Mouse (Mus musculus): ENCODE results near the gene Cmtm1. TPM values are rescaled to one million over a fixed set of nuclear protein-coding genes. Genes with fewer than 3 reads are reported as not detected.
A peak's percentile ranks its signal among the peaks of the same experiment; 100 is the strongest.
"Not testable (repeated sequence)": the region's sequence is repeated elsewhere in the genome, so short reads cannot be mapped to it uniquely, and the experiment has no call there.

The Cmtm1 gene
- total RNA-seq (2012; rRNA removed): not detected in 2 replicates

DNA sequence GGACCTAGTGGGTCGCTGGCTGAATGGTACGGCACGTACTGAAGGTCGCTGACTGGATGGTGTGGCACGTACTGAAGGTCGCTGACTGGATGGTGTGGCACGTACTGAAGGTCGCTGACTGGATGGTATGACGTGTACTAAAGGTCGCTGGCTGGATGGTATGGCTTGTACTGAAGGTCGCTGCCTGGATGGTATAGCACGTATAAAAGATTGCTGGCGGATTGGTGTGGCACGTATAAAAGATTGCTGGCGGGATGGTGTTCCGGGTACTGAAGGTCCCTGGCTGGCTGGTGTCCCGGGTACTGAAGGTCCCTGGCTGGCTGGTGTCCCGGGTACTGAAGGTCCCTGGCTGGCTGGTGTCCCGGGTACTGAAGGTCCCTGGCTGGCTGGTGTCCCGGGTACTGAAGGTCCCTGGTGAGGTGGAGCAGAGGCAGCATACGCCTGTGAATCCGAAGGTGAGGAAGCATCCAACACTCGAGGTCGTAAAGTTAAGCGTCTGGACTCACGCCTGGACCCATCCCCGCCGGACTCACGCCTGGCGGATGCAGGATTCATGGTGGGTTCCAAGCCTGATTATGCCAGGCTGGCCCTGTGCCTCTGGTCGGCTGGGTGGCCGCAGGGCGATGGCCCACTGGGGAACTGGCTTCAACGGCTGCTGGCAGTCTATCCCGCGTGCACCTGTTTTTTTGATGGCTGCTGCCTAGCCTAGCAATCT is at the start of gene Cmtm1, which contains the start of gene Gm45711:
Gene Cmtm1, minus strand, starts transcription at position 705 of the 715 bp plus-strand sequence.
Gene Gm45711, minus strand, starts transcription at position 641 of the 715 bp plus-strand sequence.
- H3K4me1 ChIP-seq (ENCODE audit: control insufficient read depth in 2 of 2, insufficient read depth in 2 of 2, low read length in 2 of 2, poor library complexity in 1 of 2); H3K27ac ChIP-seq (ENCODE audit: insufficient read depth, low read depth, low read length, poor library complexity, severe bottlenecking); H3K9ac ChIP-seq (ENCODE audit: insufficient read depth, low read depth, low read length, poor library complexity, severe bottlenecking); DNase-seq (ENCODE audit: low read depth, low spot score); H3K36me3 ChIP-seq (ENCODE audit: control insufficient read depth, insufficient read depth, low read length, poor library complexity, severe bottlenecking); H3K9me3 ChIP-seq (ENCODE audit: control insufficient read depth, insufficient read depth, low read depth, low read length); in situ Hi-C loops (cut with MboI; ENCODE audit: low sequenced_read_pairs in 2 of 2, unreplicated experiment in 2 of 2): not testable (repeated sequence)
- peak within 1 kb of the TSS; percentile 19 to 20; a peak in 2 of 4 replicates for H3K4me3 ChIP-seq (ENCODE audit: insufficient read depth in 1 of 2, low read depth in 1 of 2, low read length in 2 of 2, poor library complexity in 1 of 2, severe bottlenecking in 1 of 2)

- H3K27ac ChIP-seq (ENCODE audit: insufficient read depth, low read depth, low read length, poor library complexity, severe bottlenecking): no peak overlapping the region
- H3K4me3 ChIP-seq (ENCODE audit: insufficient read depth in 1 of 2, low read depth in 1 of 2, low read length in 2 of 2, poor library complexity in 1 of 2, severe bottlenecking in 1 of 2): no peak overlapping the region
- TF ChIP-seq ZNF384 (IDR thresholded peaks at IDR 0.05; ENCODE audit: low read depth, low read length): no peak
- no peak for TF ChIP-seq CHD2 (IDR thresholded peaks at IDR 0.05; ENCODE audit: low read depth, low read length)
- TF ChIP-seq HCFC1 (IDR thresholded peaks at IDR 0.05; ENCODE audit: borderline replicate concordance, insufficient read depth, low read length): no peak
- TF ChIP-seq ZC3H11A (IDR thresholded peaks at IDR 0.05; ENCODE audit: borderline replicate concordance, low read depth, low read length): no peak
- TF ChIP-seq MAFK (IDR thresholded peaks at IDR 0.05; ENCODE audit: insufficient read depth, low read depth, low read length): no peak
- H3K9ac ChIP-seq (ENCODE audit: insufficient read depth, low read depth, low read length, poor library complexity, severe bottlenecking): no peak overlapping the region
- no peaks in the 10 kb centered on the region for H3K9me3 ChIP-seq (ENCODE audit: control insufficient read depth, insufficient read depth, low read depth, low read length)
- no peak for DNase-seq (ENCODE audit: low read depth, low spot score)
- peaks cover 17% of the 10 kb centered on the region for H3K36me3 ChIP-seq (ENCODE audit: control insufficient read depth, insufficient read depth, low read length, poor library complexity, severe bottlenecking)
- H3K4me1 ChIP-seq (ENCODE audit: control insufficient read depth in 2 of 2, insufficient read depth in 2 of 2, low read length in 2 of 2, poor library complexity in 1 of 2): peaks cover 0 to 7% of the 10 kb centered on the region in 2 experiments; a peak in 1 of 4 replicates
- in situ Hi-C loops (cut with MboI; ENCODE audit: low sequenced_read_pairs in 2 of 2, unreplicated experiment in 2 of 2): no loop called here
Observed at GRCm38 (mm10) chr8:104358637-104359036, 48.7 kb upstream of the Cmtm1 start.

- Histone ChIP-seq H3K27ac (ENCODE audit: insufficient read depth, low read depth, low read length, poor library complexity, severe bottlenecking) (no peak overlapping the region), H3K4me1 (ENCODE audit: control insufficient read depth in 2 of 2, insufficient read depth in 2 of 2, low read length in 2 of 2, poor library complexity in 1 of 2) (peaks cover 2 to 9% of the 10 kb centered on the region in 2 experiments; a peak in 2 of 4 replicates), H3K36me3 (ENCODE audit: control insufficient read depth, insufficient read depth, low read length, poor library complexity, severe bottlenecking) (peaks cover 13% of the 10 kb centered on the region), H3K9me3 (ENCODE audit: control insufficient read depth, insufficient read depth, low read depth, low read length) (no peaks in the 10 kb centered on the region), H3K9ac (ENCODE audit: insufficient read depth, low read depth, low read length, poor library complexity, severe bottlenecking) (no peak overlapping the region), H3K4me3 (ENCODE audit: insufficient read depth in 1 of 2, low read depth in 1 of 2, low read length in 2 of 2, poor library complexity in 1 of 2, severe bottlenecking in 1 of 2) (no peak overlapping the region)
- in situ Hi-C loops (cut with MboI; ENCODE audit: low sequenced_read_pairs in 2 of 2, unreplicated experiment in 2 of 2): no loop called here
- no peak for DNase-seq (ENCODE audit: low read depth, low spot score)
- TF ChIP-seq ZNF384 (IDR thresholded peaks at IDR 0.05; ENCODE audit: low read depth, low read length) (no peak), CHD2 (IDR thresholded peaks at IDR 0.05; ENCODE audit: low read depth, low read length) (no peak), HCFC1 (IDR thresholded peaks at IDR 0.05; ENCODE audit: borderline replicate concordance, insufficient read depth, low read length) (no peak), ZC3H11A (IDR thresholded peaks at IDR 0.05; ENCODE audit: borderline replicate concordance, low read depth, low read length) (no peak), MAFK (IDR thresholded peaks at IDR 0.05; ENCODE audit: insufficient read depth, low read depth, low read length) (no peak)
Observed at GRCm38 (mm10) chr8:104354504-104354903, 44.6 kb upstream of the Cmtm1 start.

DNA sequence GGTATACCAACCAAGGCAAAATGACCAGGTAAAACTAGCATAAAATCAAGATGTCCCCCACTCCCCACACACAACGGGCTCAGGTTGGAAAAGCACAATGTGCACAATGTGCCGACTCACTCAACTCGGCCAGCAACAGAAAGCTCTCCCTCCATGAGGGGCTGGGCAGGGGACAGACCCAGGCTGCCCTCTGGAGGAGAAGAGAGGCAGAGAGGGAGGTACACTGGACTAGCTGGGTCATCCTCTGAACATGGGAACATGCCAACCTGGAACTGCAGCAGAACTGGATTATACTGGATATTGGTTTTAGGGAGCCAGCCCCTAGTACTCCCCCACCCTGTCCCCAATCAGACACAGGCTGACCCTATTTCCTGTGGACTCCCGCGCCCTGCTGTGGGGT is 43.2 kb upstream of the Cmtm1 start:
- Histone ChIP-seq H3K27ac (ENCODE audit: insufficient read depth, low read depth, low read length, poor library complexity, severe bottlenecking) (no peak overlapping the region; the same call in 1 of the 2 replicates), H3K4me1 (ENCODE audit: control insufficient read depth in 2 of 2, insufficient read depth in 2 of 2, low read length in 2 of 2, poor library complexity in 1 of 2) (peaks cover 2 to 9% of the 10 kb centered on the region in 2 experiments; a peak in 2 of 4 replicates), H3K9ac (ENCODE audit: insufficient read depth, low read depth, low read length, poor library complexity, severe bottlenecking) (no peak overlapping the region), H3K9me3 (ENCODE audit: control insufficient read depth, insufficient read depth, low read depth, low read length) (no peaks in the 10 kb centered on the region), H3K4me3 (ENCODE audit: insufficient read depth in 1 of 2, low read depth in 1 of 2, low read length in 2 of 2, poor library complexity in 1 of 2, severe bottlenecking in 1 of 2) (no peak overlapping the region), H3K36me3 (ENCODE audit: control insufficient read depth, insufficient read depth, low read length, poor library complexity, severe bottlenecking) (peaks cover 13% of the 10 kb centered on the region)
- no peak for DNase-seq (ENCODE audit: low read depth, low spot score)
- in situ Hi-C loops (cut with MboI; ENCODE audit: low sequenced_read_pairs in 2 of 2, unreplicated experiment in 2 of 2): no loop called here
- TF ChIP-seq MAFK (IDR thresholded peaks at IDR 0.05; ENCODE audit: insufficient read depth, low read depth, low read length) (no peak), CHD2 (IDR thresholded peaks at IDR 0.05; ENCODE audit: low read depth, low read length) (no peak), ZC3H11A (IDR thresholded peaks at IDR 0.05; ENCODE audit: borderline replicate concordance, low read depth, low read length) (no peak), ZNF384 (IDR thresholded peaks at IDR 0.05; ENCODE audit: low read depth, low read length) (no peak), HCFC1 (IDR thresholded peaks at IDR 0.05; ENCODE audit: borderline replicate concordance, insufficient read depth, low read length) (no peak)

Measured in ES-E14 (cell line).